Mouse (Mus musculus) MEL (cell line): Measurements from ENCODE around the gene Mrto4. TPM values are rescaled to one million over a fixed set of nuclear protein-coding genes. Genes with fewer than 3 reads are reported as not detected.

Experiments
- DNase-seq: peaks from one replicate; pipeline ENCODE4 v3.0.0; 2011; ENCODE audit warnings: low read depth, low spot score
- H3K27ac ChIP-seq: 2 replicates; pipeline ENCODE4 v1.5.1; 2012; ENCODE audit warnings: low read depth, mild to moderate bottlenecking, control low read depth, low read length, moderate library complexity; ENCODE audit not compliant: control insufficient read depth
- H3K27me3 ChIP-seq, 2 experiments: fragments of 150-350 bp in 1 of 2; sonication (generic) in 1 of 2; 2 replicates each; pipeline ENCODE4 v1.6.1; 2012; ENCODE audit warnings: low read length in 2 of 2, mild to moderate bottlenecking in 2 of 2, improper control_type of control experiment in 1 of 2, moderate library complexity in 1 of 2; ENCODE audit not compliant: insufficient read depth in 2 of 2, control insufficient read depth in 1 of 2
- H3K36me3 ChIP-seq, 2 experiments: 2 replicates each; pipeline ENCODE4 v1.6.1; 2012 to 2014; ENCODE audit warnings: low read length in 2 of 2, improper control_type of control experiment in 1 of 2, inconsistent platforms in 1 of 2, mild to moderate bottlenecking in 1 of 2; ENCODE audit not compliant: insufficient read depth in 2 of 2, control insufficient read depth in 1 of 2
- H3K4me1 ChIP-seq, 2 experiments: fragments of 150-350 bp in 1 of 2; sonication (generic) in 1 of 2; 2 replicates each; pipeline ENCODE4 v1.6.1; 2012; ENCODE audit warnings: low read length in 2 of 2, improper control_type of control experiment in 1 of 2, mild to moderate bottlenecking in 1 of 2; ENCODE audit not compliant: insufficient read depth in 2 of 2, control insufficient read depth in 1 of 2
- H3K4me3 ChIP-seq, 2 experiments: fragments of 150-350 bp in 1 of 2; sonication (generic) in 1 of 2; 2 replicates each; pipeline ENCODE4 v1.5.1; 2012; ENCODE audit warnings: low read depth in 2 of 2, low read length in 2 of 2, mild to moderate bottlenecking in 2 of 2, moderate library complexity in 2 of 2, control low read depth in 1 of 2, improper control_type of control experiment in 1 of 2; ENCODE audit not compliant: control insufficient read depth in 1 of 2, insufficient read depth in 1 of 2
- H3K79me2 ChIP-seq: 2 replicates; pipeline ENCODE4 v1.6.1; 2012; ENCODE audit warnings: mild to moderate bottlenecking, low read length, moderate library complexity; ENCODE audit not compliant: control insufficient read depth, poor library complexity, insufficient read depth
- H3K9ac ChIP-seq: 2 replicates; pipeline ENCODE4 v1.6.1; 2012; ENCODE audit warnings: low read depth, mild to moderate bottlenecking, control low read depth, low read length, moderate library complexity; ENCODE audit not compliant: control insufficient read depth, poor library complexity, severe bottlenecking
- H3K9me3 ChIP-seq: fragments of 150-350 bp; sonication (generic); replicated peaks from 2 replicates; pipeline ENCODE4 v1.6.1; 2012; ENCODE audit warnings: mild to moderate bottlenecking, low read length, improper control_type of control experiment, moderate library complexity; ENCODE audit not compliant: insufficient read depth
- BHLHE40 ChIP-seq: IDR thresholded peaks from 2 replicates; pipeline ENCODE4 v1.6.1; 2012; ENCODE audit warnings: low read depth, mild to moderate bottlenecking, inconsistent platforms, low read length, improper control_type of control experiment, borderline replicate concordance
- CHD1 ChIP-seq: IDR thresholded peaks from 2 replicates; pipeline ENCODE4 v1.6.1; 2012; ENCODE audit warnings: low read depth, mild to moderate bottlenecking, inconsistent platforms, low read length, improper control_type of control experiment
- CHD2 ChIP-seq: IDR thresholded peaks from 2 replicates; pipeline ENCODE4 v1.6.1; 2011; ENCODE audit warnings: low read length, improper control_type of control experiment
- CTCF ChIP-seq, 3 experiments: IDR thresholded peaks in 2 of 3; conservative IDR thresholded peaks in 1 of 3; 2 replicates each; pipeline ENCODE4 v1.5.1; 2011 to 2012; ENCODE audit warnings: low read length in 3 of 3, low read depth in 2 of 3, mild to moderate bottlenecking in 2 of 3, improper control_type of control experiment in 1 of 3, inconsistent platforms in 1 of 3, mixed read lengths in 1 of 3, moderate library complexity in 1 of 3; ENCODE audit not compliant: control insufficient read depth in 1 of 3, insufficient read depth in 1 of 3, poor library complexity in 1 of 3, severe bottlenecking in 1 of 3
- E2F4 ChIP-seq: IDR thresholded peaks from 2 replicates; pipeline ENCODE4 v1.6.1; 2011; ENCODE audit warnings: low read depth, low read length, improper control_type of control experiment, borderline replicate concordance
- ELF1 ChIP-seq: IDR thresholded peaks from 2 replicates; pipeline ENCODE4 v1.6.1; 2014; ENCODE audit warnings: low read depth, mild to moderate bottlenecking, inconsistent platforms, low read length, improper control_type of control experiment, moderate library complexity
- EP300 ChIP-seq, 2 experiments: IDR thresholded peaks; 2 replicates each; pipeline ENCODE4 v1.6.1; 2011; ENCODE audit warnings: improper control_type of control experiment in 2 of 2, low read length in 2 of 2, low read depth in 1 of 2, mild to moderate bottlenecking in 1 of 2
- ETS1 ChIP-seq: IDR thresholded peaks from 2 replicates; pipeline ENCODE4 v1.6.1; 2012; ENCODE audit warnings: low read depth, mild to moderate bottlenecking, inconsistent platforms, low read length, improper control_type of control experiment, moderate library complexity
- GABPA ChIP-seq: IDR thresholded peaks from 2 replicates; pipeline ENCODE4 v1.6.1; 2012; ENCODE audit warnings: low read depth, mild to moderate bottlenecking, inconsistent platforms, low read length, improper control_type of control experiment, moderate library complexity
- GATA1 ChIP-seq: IDR thresholded peaks from 2 replicates; pipeline ENCODE4 v1.6.1; 2011; ENCODE audit warnings: low read depth, low read length, improper control_type of control experiment
- HCFC1 ChIP-seq: IDR thresholded peaks from 2 replicates; pipeline ENCODE4 v1.6.1; 2012; ENCODE audit warnings: low read depth, mild to moderate bottlenecking, inconsistent platforms, low read length, improper control_type of control experiment, moderate library complexity
- JUND ChIP-seq: IDR thresholded peaks from 2 replicates; pipeline ENCODE4 v1.6.1; 2011; ENCODE audit warnings: low read depth, mild to moderate bottlenecking, improper control_type of control experiment, low read length
- KAT2A ChIP-seq: conservative IDR thresholded peaks from 2 replicates; pipeline ENCODE4 v1.6.1; 2012; ENCODE audit warnings: low read depth, low read length, improper control_type of control experiment, inconsistent platforms
- MAFK ChIP-seq: IDR thresholded peaks from 2 replicates; pipeline ENCODE4 v1.6.1; 2011; ENCODE audit warnings: low read depth, mild to moderate bottlenecking, low read length, improper control_type of control experiment, borderline replicate concordance
- MAX ChIP-seq: IDR thresholded peaks from 2 replicates; pipeline ENCODE4 v1.6.1; 2011; ENCODE audit warnings: low read length, improper control_type of control experiment
- MAZ ChIP-seq: IDR thresholded peaks from 2 replicates; pipeline ENCODE4 v1.6.1; 2012; ENCODE audit warnings: low read depth, mild to moderate bottlenecking, inconsistent platforms, low read length, improper control_type of control experiment
- MEF2A ChIP-seq: IDR thresholded peaks from 2 replicates; pipeline ENCODE4 v1.6.1; 2014; ENCODE audit warnings: low read depth, mild to moderate bottlenecking, inconsistent platforms, low read length, improper control_type of control experiment; ENCODE audit not compliant: poor library complexity, insufficient replicate concordance, severe bottlenecking; ENCODE audit errors: extremely low read depth
- MXI1 ChIP-seq: IDR thresholded peaks from 2 replicates; pipeline ENCODE4 v1.6.1; 2011; ENCODE audit warnings: mild to moderate bottlenecking, low read depth, low read length, improper control_type of control experiment
- MYB ChIP-seq: IDR thresholded peaks from 2 replicates; pipeline ENCODE4 v1.6.1; 2011; ENCODE audit warnings: mild to moderate bottlenecking, low read depth, low read length, improper control_type of control experiment
- MYC ChIP-seq: IDR thresholded peaks from 2 replicates; pipeline ENCODE4 v1.6.1; 2011; ENCODE audit warnings: low read depth, mild to moderate bottlenecking, low read length, improper control_type of control experiment, moderate library complexity
- NELFE ChIP-seq: IDR thresholded peaks from 2 replicates; pipeline ENCODE4 v1.6.1; 2011; ENCODE audit warnings: low read depth, low read length, improper control_type of control experiment
- NRF1 ChIP-seq: IDR thresholded peaks from 2 replicates; pipeline ENCODE4 v1.6.1; 2014; ENCODE audit warnings: low read depth, mild to moderate bottlenecking, inconsistent platforms, low read length, improper control_type of control experiment, moderate library complexity; ENCODE audit not compliant: poor library complexity, insufficient read depth, severe bottlenecking
- POLR2A ChIP-seq, 2 experiments: IDR thresholded peaks; 2 replicates each; pipeline ENCODE4 v1.6.1; 2011 to 2012; ENCODE audit warnings: low read length in 2 of 2, mild to moderate bottlenecking in 2 of 2, control low read depth in 1 of 2, improper control_type of control experiment in 1 of 2, low read depth in 1 of 2, moderate library complexity in 1 of 2; ENCODE audit not compliant: control insufficient read depth in 1 of 2, insufficient read depth in 1 of 2, poor library complexity in 1 of 2
- POLR2AphosphoS2 ChIP-seq: IDR thresholded peaks from 2 replicates; pipeline ENCODE4 v1.6.1; 2011; ENCODE audit warnings: low read length, improper control_type of control experiment
- POLR2AphosphoS5 ChIP-seq: IDR thresholded peaks from 2 replicates; pipeline ENCODE4 v1.6.1; 2012; ENCODE audit warnings: low read depth, borderline replicate concordance, mild to moderate bottlenecking, inconsistent platforms, low read length, moderate library complexity, mixed read lengths
- RAD21 ChIP-seq: IDR thresholded peaks from 2 replicates; pipeline ENCODE4 v1.6.1; 2011; ENCODE audit warnings: mild to moderate bottlenecking, low read depth, low read length, improper control_type of control experiment
- RCOR1 ChIP-seq: IDR thresholded peaks from 2 replicates; pipeline ENCODE4 v1.6.1; 2012; ENCODE audit warnings: low read depth, mild to moderate bottlenecking, inconsistent platforms, low read length, improper control_type of control experiment
- SIN3A ChIP-seq: IDR thresholded peaks from 2 replicates; pipeline ENCODE4 v1.6.1; 2012; ENCODE audit warnings: low read length, improper control_type of control experiment, inconsistent platforms
- SMC3 ChIP-seq: IDR thresholded peaks from 2 replicates; pipeline ENCODE4 v1.6.1; 2011; ENCODE audit warnings: low read depth, low read length, improper control_type of control experiment
- TAL1 ChIP-seq: IDR thresholded peaks from 2 replicates; pipeline ENCODE4 v1.6.1; 2012; ENCODE audit warnings: mild to moderate bottlenecking, inconsistent platforms, low read length, moderate library complexity, mixed read lengths
- TBP ChIP-seq: IDR thresholded peaks from 2 replicates; pipeline ENCODE4 v1.8.0; 2011; ENCODE audit warnings: low read depth, low read length, improper control_type of control experiment
- TCF12 ChIP-seq: IDR thresholded peaks from 2 replicates; pipeline ENCODE4 v1.6.1; 2014; ENCODE audit warnings: low read depth, mild to moderate bottlenecking, inconsistent platforms, low read length, improper control_type of control experiment, moderate library complexity
- UBTF ChIP-seq: IDR thresholded peaks from 2 replicates; pipeline ENCODE4 v1.6.1; 2012; ENCODE audit warnings: low read depth, mild to moderate bottlenecking, inconsistent platforms, low read length, improper control_type of control experiment, moderate library complexity, borderline replicate concordance; ENCODE audit not compliant: insufficient read depth
- USF1 ChIP-seq: IDR thresholded peaks from 2 replicates; pipeline ENCODE4 v1.6.1; 2014; ENCODE audit warnings: low read depth, mild to moderate bottlenecking, inconsistent platforms, low read length, improper control_type of control experiment, moderate library complexity
- ZC3H11A ChIP-seq: IDR thresholded peaks from 2 replicates; pipeline ENCODE4 v1.6.1; 2012; ENCODE audit warnings: low read depth, mild to moderate bottlenecking, inconsistent platforms, low read length, improper control_type of control experiment
- ZKSCAN1 ChIP-seq: IDR thresholded peaks from 2 replicates; pipeline ENCODE4 v1.6.1; 2012; ENCODE audit warnings: low read depth, mild to moderate bottlenecking, inconsistent platforms, low read length, improper control_type of control experiment, moderate library complexity
- ZMIZ1 ChIP-seq: IDR thresholded peaks from 2 replicates; pipeline ENCODE4 v1.6.1; 2012; ENCODE audit warnings: low read depth, mild to moderate bottlenecking, inconsistent platforms, low read length, improper control_type of control experiment, moderate library complexity
- ZNF384 ChIP-seq: IDR thresholded peaks from 2 replicates; pipeline ENCODE4 v1.6.1; 2012; ENCODE audit warnings: low read depth, mild to moderate bottlenecking, inconsistent platforms, low read length, improper control_type of control experiment
- polyA plus RNA-seq, 2 experiments: library from polyadenylated mRNA; stranded (reverse) in 1 of 2; unstranded in 1 of 2; fragments of >175 nt in 1 of 2; fragments of >200 nt in 1 of 2; gene quantifications; 2 replicates each; pipeline versions ENCODE4 v1.2.1 to v1.2.4; 2012; ENCODE audit warnings: low replicate concordance in 2 of 2, low read depth in 1 of 2; ENCODE audit not compliant: insufficient read length in 2 of 2, insufficient read depth in 1 of 2, missing spikeins in 1 of 2
- total RNA-seq: library from RNA; depleted of rRNA; stranded (reverse); fragments of 300-350 nt; gene quantifications from 2 replicates; pipeline ENCODE4 v1.2.3, GENCODE M21; 2012

The Mrto4 gene
- total and polyA plus RNA-seq, 3 experiments = 253 to 353 TPM; not detected in 1

DNA sequence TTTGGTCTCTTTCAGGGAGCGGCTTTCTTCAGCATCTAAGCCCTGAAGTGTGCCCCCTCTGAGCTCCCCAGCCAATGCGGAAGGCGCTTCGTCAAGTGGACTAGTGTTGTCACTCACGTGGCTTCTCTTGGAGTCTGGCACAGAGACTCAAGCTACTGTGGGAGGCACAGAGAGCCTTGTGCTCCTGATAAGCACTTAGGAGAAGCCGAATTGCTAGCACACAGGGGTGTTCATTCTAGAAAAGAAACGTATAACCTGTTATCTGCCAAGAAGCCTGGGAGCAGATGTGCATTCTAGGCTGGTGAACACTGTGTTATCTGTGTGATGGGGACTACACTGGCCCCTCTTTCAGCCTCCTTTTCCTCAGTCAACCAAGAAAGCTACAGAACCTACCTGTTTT lies 16.9 kb downstream of the Mrto4 start:
- no peaks in the 10 kb centered on the region for H3K27me3 ChIP-seq
- no peak overlapping the region for H3K4me3 ChIP-seq
- H3K9me3 ChIP-seq = no peaks in the 10 kb centered on the region
- peak overlapping the region; percentile 98 for H3K27ac ChIP-seq
- DNase-seq = peak; percentile 97
- H3K9ac ChIP-seq = peak overlapping the region; percentile 60
- peaks cover 0 to 7% of the 10 kb centered on the region in 2 experiments; a peak in 2 of 4 replicates for H3K36me3 ChIP-seq
- H3K4me1 ChIP-seq = peaks cover 0 to 12% of the 10 kb centered on the region in 2 experiments; a peak in 1 of 4 replicates
- no peaks in the 10 kb centered on the region for H3K79me2 ChIP-seq
- no peak for TF ChIP-seq CHD1
- no peak for TF ChIP-seq ZKSCAN1
- peak; percentile 88 for TF ChIP-seq RCOR1
- no peak for TF ChIP-seq NELFE
- no peak for TF ChIP-seq POLR2AphosphoS5
- no peak for TF ChIP-seq E2F4
- peak; percentile 94 for TF ChIP-seq MAX
- peak; percentile 94 for TF ChIP-seq TCF12
- TF ChIP-seq MXI1 = peak; percentile 90
- peak; percentile 61 for TF ChIP-seq HCFC1
- TF ChIP-seq JUND = no peak
- TF ChIP-seq TBP = peak; percentile 47; the same call in 1 of the 2 replicates
- TF ChIP-seq ELF1 = peak; percentile 79
- peak; percentile 95 for TF ChIP-seq BHLHE40
- no peak for TF ChIP-seq CTCF (IDR thresholded peaks at IDR 0.05 in 2 of 3, conservative IDR thresholded peaks at IDR 0.05 in 1 of 3; ENCODE audit: control insufficient read depth in 1 of 3, insufficient read depth in 1 of 3, low read depth in 2 of 3, low read length in 3 of 3, poor library complexity in 1 of 3, severe bottlenecking in 1 of 3)
- TF ChIP-seq POLR2A (IDR thresholded peaks at IDR 0.05; ENCODE audit: control insufficient read depth in 1 of 2, insufficient read depth in 1 of 2, low read depth in 1 of 2, low read length in 2 of 2, poor library complexity in 1 of 2) = peak in 1 of 2 experiments; percentile 44; a peak in 1 of 4 replicates
- peak; percentile 30; the same call in 1 of the 2 replicates for TF ChIP-seq POLR2AphosphoS2
- TF ChIP-seq EP300 (IDR thresholded peaks at IDR 0.05; ENCODE audit: low read depth in 1 of 2, low read length in 2 of 2) = peak; percentile 95 to 96
- no peak for TF ChIP-seq RAD21
- TF ChIP-seq MAZ = peak; percentile 72; the same call in 1 of the 2 replicates
- TF ChIP-seq TAL1 = peak; percentile 92
- TF ChIP-seq KAT2A = no peak
- TF ChIP-seq NRF1 = no peak
- peak; percentile 84 for TF ChIP-seq USF1
- peak; percentile 60; the same call in 1 of the 2 replicates for TF ChIP-seq MYB
- TF ChIP-seq ETS1 = peak; percentile 90
- no peak for TF ChIP-seq ZMIZ1
- peak; percentile 95 for TF ChIP-seq GATA1
- TF ChIP-seq UBTF = no peak
- no peak for TF ChIP-seq GABPA
- no peak; the same call in 1 of the 2 replicates for TF ChIP-seq ZNF384
- peak; percentile 91 for TF ChIP-seq SIN3A
- TF ChIP-seq SMC3 = no peak
- no peak for TF ChIP-seq MAFK
- TF ChIP-seq MEF2A = no peak
- no peak for TF ChIP-seq CHD2
- TF ChIP-seq MYC = peak; percentile 91
- no peak for TF ChIP-seq ZC3H11A
